Mouse (Mus musculus) myocyte (in vitro differentiated cells): Measurements from ENCODE around the gene Ccer2.

Experiments
- CEBPB ChIP-seq: IDR thresholded peaks from 2 replicates; pipeline ENCODE4 v1.6.1; 2011; ENCODE audit warnings: mild to moderate bottlenecking, moderate library complexity; ENCODE audit not compliant: poor library complexity, insufficient read depth, severe bottlenecking
- E2F4 ChIP-seq: IDR thresholded peaks from one replicate; pipeline ENCODE4 v1.6.1; 2011; ENCODE audit warnings: mild to moderate bottlenecking, control low read depth, moderate library complexity; ENCODE audit not compliant: insufficient read depth
- MAX ChIP-seq: IDR thresholded peaks from one replicate; pipeline ENCODE4 v1.6.1; 2011; ENCODE audit warnings: low read depth, mild to moderate bottlenecking, control low read depth
- MYOD1 ChIP-seq, 3 experiments: IDR thresholded peaks; one replicate each; pipeline ENCODE4 v1.6.1; 2011; ENCODE audit warnings: control low read depth in 2 of 3, low read depth in 2 of 3, mild to moderate bottlenecking in 2 of 3, moderate library complexity in 1 of 3; ENCODE audit not compliant: insufficient read length in 2 of 3, control insufficient read depth in 1 of 3
- MYOG ChIP-seq, 3 experiments: IDR thresholded peaks; one replicate each; pipeline ENCODE4 v1.6.1; 2011; ENCODE audit warnings: control low read depth in 2 of 3, low read depth in 2 of 3, mild to moderate bottlenecking in 2 of 3; ENCODE audit not compliant: insufficient read length in 2 of 3, control insufficient read depth in 1 of 3, insufficient read depth in 1 of 3
- POLR2A ChIP-seq: IDR thresholded peaks from one replicate; pipeline ENCODE4 v1.6.1; 2011; ENCODE audit warnings: low read depth, mild to moderate bottlenecking, control low read depth, moderate library complexity; ENCODE audit not compliant: insufficient read length
- POLR2AphosphoS2 ChIP-seq: IDR thresholded peaks from one replicate; pipeline ENCODE4 v1.6.1; 2011; ENCODE audit warnings: low read depth, control low read depth; ENCODE audit not compliant: insufficient read length
- REST ChIP-seq: IDR thresholded peaks from one replicate; pipeline ENCODE4 v1.6.1; 2011; ENCODE audit warnings: mild to moderate bottlenecking, control low read depth, moderate library complexity; ENCODE audit not compliant: insufficient read depth, insufficient read length
- SRF ChIP-seq: IDR thresholded peaks from one replicate; pipeline ENCODE4 v1.6.1; 2011; ENCODE audit warnings: low read depth; ENCODE audit not compliant: control insufficient read depth, insufficient read length
- TCF12 ChIP-seq: IDR thresholded peaks from one replicate; pipeline ENCODE4 v1.6.1; 2011; ENCODE audit warnings: mild to moderate bottlenecking, control low read depth; ENCODE audit not compliant: poor library complexity, insufficient read depth, severe bottlenecking
- USF1 ChIP-seq: IDR thresholded peaks from one replicate; pipeline ENCODE4 v1.6.1; 2011; ENCODE audit warnings: low read depth, mild to moderate bottlenecking, control low read depth, moderate library complexity

DNA sequence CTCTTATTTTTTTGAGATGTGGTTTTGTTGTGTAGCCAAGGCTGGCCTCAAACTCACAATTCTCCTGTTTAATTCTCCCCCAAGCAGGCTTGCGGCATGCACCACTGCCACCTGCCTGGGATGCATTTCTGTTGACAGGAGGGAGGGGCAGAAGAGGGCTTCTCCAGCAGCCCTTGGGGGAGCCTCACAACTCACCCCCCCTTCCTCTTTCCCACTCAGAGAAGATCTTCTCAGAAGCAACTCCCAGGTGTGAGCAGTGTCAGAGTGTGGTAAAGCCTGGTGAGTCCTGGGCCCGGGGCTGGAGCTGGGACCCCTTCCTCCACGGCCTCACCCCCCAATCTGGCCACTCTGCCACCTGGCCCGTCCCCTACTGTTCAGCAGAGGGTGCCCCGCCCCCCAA is 29.2 kb downstream of the Ccer2 start:
- TF ChIP-seq POLR2A = no peak
- TF ChIP-seq MAX = no peak
- no peak for TF ChIP-seq TCF12
- no peak for TF ChIP-seq MYOG (IDR thresholded peaks at IDR 0.05; ENCODE audit: control insufficient read depth in 1 of 3, insufficient read depth in 1 of 3, insufficient read length in 2 of 3, low read depth in 2 of 3)
- TF ChIP-seq USF1 = no peak
- no peak for TF ChIP-seq E2F4
- no peak for TF ChIP-seq SRF
- no peak for TF ChIP-seq REST
- TF ChIP-seq POLR2AphosphoS2 = no peak
- TF ChIP-seq MYOD1 (IDR thresholded peaks at IDR 0.05; ENCODE audit: control insufficient read depth in 1 of 3, insufficient read length in 2 of 3, low read depth in 2 of 3) = no peak
- TF ChIP-seq CEBPB = no peak
